17 mouse cellular contexts compared by ENCODE assay signal in the genomic region with DNA sequence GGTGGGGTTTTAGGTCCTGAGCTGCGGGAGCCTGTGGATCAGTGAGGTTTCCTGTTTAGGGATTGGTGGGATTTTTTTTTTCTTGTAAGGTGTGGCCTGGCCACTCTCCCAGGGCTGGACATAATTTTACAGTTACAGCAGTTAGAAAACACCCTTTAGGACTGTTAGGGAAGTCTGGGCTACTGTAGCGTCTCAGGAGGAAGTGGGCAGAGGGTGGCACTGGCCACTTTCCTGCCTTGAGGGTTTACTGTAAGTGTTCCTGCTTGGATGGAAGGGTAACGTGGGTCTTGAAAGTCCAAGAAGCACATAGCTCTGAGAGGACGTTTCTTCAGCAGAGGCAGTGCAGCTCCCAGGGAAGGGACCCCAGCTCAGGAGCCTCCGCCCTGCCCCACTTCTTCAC. TPM values are rescaled to one million over a fixed set of nuclear protein-coding genes. Genes with fewer than 3 reads are reported as not detected.
"Had no signal": no experiment of that assay in that cellular context is flagged by ENCODE, and none has a peak within 500 bp of the region (broad histone marks: within the 10 kb centered on the region; RNA-seq: fewer than 3 reads in every experiment).

No protein-coding gene starts in this region.

- H3K9ac ChIP-seq: kidney, embryonic 15.5 days; liver, embryonic 15.5 days; midbrain, embryonic 12.5 days; neural tube, embryonic 15.5 days had no signal

- H3K36me3 ChIP-seq: kidney, embryonic 15.5 days; liver, embryonic 15.5 days; midbrain, embryonic 12.5 days; neural tube, embryonic 15.5 days had no signal

- H3K4me2 ChIP-seq: kidney, embryonic 15.5 days; liver, embryonic 11.5 days; liver, embryonic 15.5 days; midbrain, embryonic 12.5 days; neural tube, embryonic 15.5 days had no signal

- DNase-seq: kidney, adult 2 months; kidney, postnatal 14 days; layer of hippocampus, adult 9-11 months; layer of hippocampus, postnatal 36 days; lung, adult 2 months; lung, postnatal 4 days; right cerebral cortex, adult 18-20 months; right cerebral cortex, postnatal 25 days; thymus, postnatal 4 days had no signal

- H3K27me3 ChIP-seq: kidney, embryonic 15.5 days; midbrain, embryonic 12.5 days had no signal

- H3K4me3 ChIP-seq: kidney, embryonic 15.5 days; liver, embryonic 15.5 days; midbrain, embryonic 12.5 days; neural tube, embryonic 15.5 days had no signal

- ATAC-seq: lung, postnatal 0 days; midbrain, embryonic 16.5 days had no signal

- H3K4me1 ChIP-seq: liver, embryonic 15.5 days; midbrain, embryonic 12.5 days; neural tube, embryonic 15.5 days had no signal

- H3K27ac ChIP-seq: kidney, embryonic 15.5 days; liver, embryonic 15.5 days; midbrain, embryonic 12.5 days; neural tube, embryonic 15.5 days had no signal

- H3K9me3 ChIP-seq: kidney, embryonic 15.5 days; liver, embryonic 15.5 days; midbrain, embryonic 12.5 days; neural tube, embryonic 15.5 days had no signal

RNA-seq across cellular contexts. Expression of gene Hormad2, which starts 19.7 kb away (rescaled TPM):
- polyA plus RNA-seq: kidney, adult 2 months; midbrain, embryonic 12.5 days; neural tube, embryonic 15.5 days; small intestine, adult 2 months had no signal
